Mouse (Mus musculus) CH12.LX (cell line): ENCODE data around the gene Prkag2.

Source experiments
- BHLHE40 ChIP-seq: IDR thresholded peaks from 2 replicates; pipeline ENCODE4 v1.6.1; 2011; ENCODE audit warnings: mild to moderate bottlenecking, low read depth, low read length, improper control_type of control experiment
- CHD2 ChIP-seq: IDR thresholded peaks from 2 replicates; pipeline ENCODE4 v1.6.1; 2011; ENCODE audit warnings: low read length, improper control_type of control experiment
- CTCF ChIP-seq, 2 experiments: IDR thresholded peaks in 1 of 2; conservative IDR thresholded peaks in 1 of 2; 2 replicates each; pipeline ENCODE4 v1.5.1; 2011 to 2012; ENCODE audit warnings: low read depth in 2 of 2, low read length in 2 of 2, improper control_type of control experiment in 1 of 2, inconsistent platforms in 1 of 2, mild to moderate bottlenecking in 1 of 2, moderate library complexity in 1 of 2
- E2F4 ChIP-seq: IDR thresholded peaks from 2 replicates; pipeline ENCODE4 v1.6.1; 2011; ENCODE audit warnings: low read depth, low read length, improper control_type of control experiment; ENCODE audit not compliant: insufficient replicate concordance
- ELF1 ChIP-seq: IDR thresholded peaks from 2 replicates; pipeline ENCODE4 v1.6.1; 2014; ENCODE audit warnings: low read depth, mild to moderate bottlenecking, inconsistent platforms, low read length, improper control_type of control experiment
- HCFC1 ChIP-seq: IDR thresholded peaks from 2 replicates; pipeline ENCODE4 v1.6.1; 2012; ENCODE audit warnings: low read depth, mild to moderate bottlenecking, inconsistent platforms, low read length, improper control_type of control experiment
- MEF2A ChIP-seq: IDR thresholded peaks from 2 replicates; pipeline ENCODE4 v1.6.1; 2014; ENCODE audit warnings: low read depth, mild to moderate bottlenecking, inconsistent platforms, low read length, improper control_type of control experiment, borderline replicate concordance
- NRF1 ChIP-seq: IDR thresholded peaks from 2 replicates; pipeline ENCODE4 v1.6.1; 2014; ENCODE audit warnings: low read depth, mild to moderate bottlenecking, inconsistent platforms, low read length, improper control_type of control experiment, moderate library complexity
- POLR2A ChIP-seq: IDR thresholded peaks from 2 replicates; pipeline ENCODE4 v1.6.1; 2011; ENCODE audit warnings: low read depth, mild to moderate bottlenecking, improper control_type of control experiment, low read length
- RCOR1 ChIP-seq: conservative IDR thresholded peaks from 2 replicates; pipeline ENCODE4 v1.6.1; 2012; ENCODE audit warnings: low read depth, mild to moderate bottlenecking, inconsistent platforms, low read length, improper control_type of control experiment
- TBP ChIP-seq: conservative IDR thresholded peaks from 2 replicates; pipeline ENCODE4 v1.6.1; 2011; ENCODE audit warnings: low read depth, low read length, improper control_type of control experiment
- TCF12 ChIP-seq: IDR thresholded peaks from 2 replicates; pipeline ENCODE4 v1.6.1; 2014; ENCODE audit warnings: low read depth, mild to moderate bottlenecking, inconsistent platforms, low read length, improper control_type of control experiment
- ZMIZ1 ChIP-seq: IDR thresholded peaks from 2 replicates; pipeline ENCODE4 v1.6.1; 2012; ENCODE audit warnings: low read depth, mild to moderate bottlenecking, inconsistent platforms, low read length, improper control_type of control experiment

DNA sequence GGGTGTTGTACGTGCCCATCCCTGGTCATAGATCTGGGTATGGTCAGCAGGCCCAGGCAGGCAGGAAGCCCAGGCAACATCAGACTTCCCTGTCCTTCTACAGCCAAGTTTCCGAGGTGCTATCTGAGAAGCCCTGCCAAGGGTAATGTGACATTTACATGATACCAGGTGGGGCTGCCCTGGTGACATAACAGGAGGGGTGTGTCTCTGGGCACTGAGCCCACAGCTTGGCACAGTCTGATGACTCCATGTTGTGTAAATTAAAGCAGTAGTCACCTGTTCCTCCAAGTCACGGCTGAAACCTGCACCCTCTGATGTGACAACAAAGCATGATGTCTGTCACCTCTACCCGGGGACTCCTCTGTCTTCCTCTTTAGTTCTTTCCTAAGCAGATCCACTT, 136.7 kb downstream of the Prkag2 start:
- TF ChIP-seq MEF2A = no peak
- no peak for TF ChIP-seq ELF1
- TF ChIP-seq POLR2A = no peak
- TF ChIP-seq HCFC1 = no peak
- no peak for TF ChIP-seq TCF12
- no peak for TF ChIP-seq CTCF (conservative IDR thresholded peaks at IDR 0.05 in 1 of 2, IDR thresholded peaks at IDR 0.05 in 1 of 2; ENCODE audit: low read depth in 2 of 2, low read length in 2 of 2)
- no peak for TF ChIP-seq TBP
- no peak for TF ChIP-seq RCOR1
- no peak for TF ChIP-seq BHLHE40
- TF ChIP-seq ZMIZ1 = no peak
- no peak for TF ChIP-seq NRF1
- TF ChIP-seq CHD2 = no peak
- TF ChIP-seq E2F4 = no peak
